Mouse (Mus musculus): ENCODE measurements around the gene Olfr1257.
"Not testable (repeated sequence)": the region's sequence is repeated elsewhere in the genome, so short reads cannot be mapped to it uniquely, and the experiment has no call there.

Olfr1257 gene

DNA sequence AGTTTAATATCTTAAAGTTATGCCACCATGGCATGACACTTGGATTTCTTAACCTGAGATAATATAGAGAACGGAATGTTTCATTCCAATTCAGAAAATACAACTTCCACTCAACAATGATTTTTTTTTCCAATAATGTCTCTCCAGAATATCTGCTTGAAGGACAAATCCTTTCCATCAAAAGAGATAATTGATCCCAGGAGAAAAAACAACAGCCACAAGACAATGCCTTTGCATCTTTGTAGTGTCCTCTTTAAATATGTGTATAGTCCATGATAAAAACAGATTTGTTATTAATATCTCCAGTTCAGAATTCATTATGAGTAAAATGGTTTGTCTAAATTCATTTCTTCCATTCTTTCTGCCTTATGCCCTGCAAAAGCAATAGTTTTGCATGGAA, at the start of gene Olfr1257:
TSS of gene Olfr1257 (plus strand) at position 301 of the 400 bp plus-strand sequence.
- in situ Hi-C loops (cut with MboI; ENCODE audit: low sequenced_read_pairs): no loop called here

DNA sequence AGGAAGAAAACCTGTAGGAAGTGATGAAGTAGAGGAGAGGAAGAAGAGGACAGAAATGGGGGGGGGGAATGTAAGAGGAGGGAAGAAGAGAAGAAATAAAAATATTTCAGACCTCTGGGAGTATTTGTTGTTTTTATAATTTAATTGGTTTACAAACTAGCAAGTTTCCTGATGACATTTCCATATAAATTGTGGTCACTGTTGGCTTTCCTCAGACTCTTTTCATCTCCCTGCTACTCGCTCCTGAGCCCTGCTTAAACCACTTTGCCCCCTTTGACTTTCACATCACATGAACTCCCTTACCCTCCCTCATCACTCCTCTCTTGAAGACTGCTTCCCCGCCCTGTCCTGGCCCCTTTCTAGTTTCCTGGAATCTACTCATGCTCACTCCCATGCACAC, 36.8 kb upstream of the Olfr1257 start, which contains the start of gene Olfr1256:
TSS of gene Olfr1256 (minus strand) at position 101 of the 400 bp plus-strand sequence.
- in situ Hi-C loops (cut with MboI; ENCODE audit: low sequenced_read_pairs): no loop called here

DNA sequence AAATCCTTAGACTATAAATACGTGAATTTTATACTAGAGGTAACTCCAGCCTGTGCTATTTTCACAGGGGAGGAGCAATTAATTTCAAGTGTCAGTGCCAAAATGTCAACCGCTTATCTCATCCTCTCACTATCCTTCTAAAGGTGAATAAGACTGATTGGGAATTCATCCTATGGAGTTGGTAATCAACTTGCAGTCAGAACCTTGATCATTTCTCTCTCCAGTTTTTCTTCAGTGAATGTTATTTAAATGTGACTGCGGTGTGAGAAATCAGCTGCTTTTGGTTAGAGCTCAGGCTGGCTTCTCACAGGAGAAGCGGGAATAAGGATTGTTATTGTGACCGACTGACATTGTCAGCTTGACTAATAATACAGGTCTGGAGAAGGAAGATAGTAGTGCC, 30.1 kb upstream of the Olfr1257 start, which contains the start of gene Olfr48:
TSS of gene Olfr48 (minus strand) at position 101 of the 400 bp plus-strand sequence.
- in situ Hi-C loops (cut with MboI; ENCODE audit: low sequenced_read_pairs): no loop called here

- in situ Hi-C loops (cut with MboI; ENCODE audit: low sequenced_read_pairs): no loop called here
Observed at GRCm38 (mm10) chr2:89849230-89849629, 29.0 kb upstream of the Olfr1257 start.

- in situ Hi-C loops (cut with MboI; ENCODE audit: low sequenced_read_pairs): not testable (repeated sequence)
Observed at GRCm38 (mm10) chr2:89912616-89913015, 34.4 kb downstream of the Olfr1257 start.

- in situ Hi-C loops (cut with MboI; ENCODE audit: low sequenced_read_pairs): no loop called here
Observed at GRCm38 (mm10) chr2:89927009-89927408, 48.8 kb downstream of the Olfr1257 start, which contains the start of gene Olfr1258. Olfr1258 (plus strand) TSS chr2:89927309.
